8 mouse cellular contexts compared by ENCODE assay signal in genomic region chr1:192711779-192712348, GRCm38 (mm10). TPM values are rescaled to one million over a fixed set of nuclear protein-coding genes. Genes with fewer than 3 reads are reported as not detected.
A peak's percentile ranks its signal among the peaks of the same experiment; 100 is the strongest.
DNase-seq lines count a peak whose midpoint lies in the region; ATAC-seq and TF ChIP-seq lines count a peak whose summit lies in the region.

No protein-coding gene starts in this region.

- peak; percentile 45 for DNase-seq in liver
- DNase-seq in T-cell, adult 2 months (ENCODE audit: low spot score), result peak; percentile 13
- DNase-seq in cerebellum, postnatal 10 days, result peak; percentile 84 to 90
- DNase-seq in limb, embryonic 10.5 days (ENCODE audit: low spot score), result peak; percentile 59

- H3K9ac ChIP-seq in liver, embryonic 12.5 days, result no peak overlapping the region

- 30% methylated on average over 3 of the region's 3 CpGs for WGBS in liver, embryonic 12.5 days (ENCODE audit: insufficient replicate concordance)
- WGBS in limb, embryonic 10.5 days, result 36% methylated on average over 3 of the region's 3 CpGs
- WGBS in olfactory bulb, adult 2 months, result 24% methylated on average over 3 of the region's 3 CpGs

- no peaks in the 10 kb centered on the region for H3K9me3 ChIP-seq in liver, embryonic 12.5 days (replicated peaks)
- H3K9me3 ChIP-seq in limb, embryonic 10.5 days (replicated peaks), result no peaks in the 10 kb centered on the region

- H3K27ac ChIP-seq in liver, embryonic 12.5 days, result no peak overlapping the region
- no peak overlapping the region for H3K27ac ChIP-seq in limb, embryonic 10.5 days
- H3K27ac ChIP-seq in olfactory bulb, adult 2 months (ENCODE audit: insufficient read depth, low read depth, low read length), result no peak overlapping the region

- H3K36me3 ChIP-seq in liver, embryonic 12.5 days, result no peaks in the 10 kb centered on the region
- H3K36me3 ChIP-seq in limb, embryonic 10.5 days, result 0 out of 2 replicates have a peak, but pooled peaks cover 2% of the 10 kb centered on the region

- TF ChIP-seq CTCF in olfactory bulb, adult 2 months (IDR thresholded peaks at IDR 0.05; ENCODE audit: insufficient read depth, low read depth, low read length), result 0 out of 2 replicates have a peak, but pooled peaks have one; percentile 28

- H3K27me3 ChIP-seq in liver, embryonic 12.5 days (replicated peaks), result no peaks in the 10 kb centered on the region
- no peaks in the 10 kb centered on the region for H3K27me3 ChIP-seq in limb, embryonic 10.5 days (ENCODE audit: low read depth, poor library complexity, severe bottlenecking)

- H3K4me2 ChIP-seq in liver, embryonic 12.5 days, result no peak overlapping the region

- no peak for TF ChIP-seq POLR2A in olfactory bulb, adult 2 months (IDR thresholded peaks at IDR 0.05; ENCODE audit: insufficient read depth, low read depth, low read length)

- no peaks in the 10 kb centered on the region for H3K4me1 ChIP-seq in liver, embryonic 12.5 days
- H3K4me1 ChIP-seq in limb, embryonic 10.5 days, result no peaks in the 10 kb centered on the region
- no peaks in the 10 kb centered on the region for H3K4me1 ChIP-seq in olfactory bulb, adult 2 months (ENCODE audit: control insufficient read depth, insufficient read depth, low read length)

- ATAC-seq in liver, embryonic 12.5 days, result no peak
- peak; percentile 32 to 56; a peak in 1 of 4 replicates for ATAC-seq in hematopoietic stem cell, adult 5-6 weeks (replicated peaks in 1 of 2; ENCODE audit: insufficient read depth in 1 of 2, low FRiP score in 2 of 2, low TSS enrichment in 1 of 2, low read depth in 1 of 2, poor library complexity in 2 of 2, severe bottlenecking in 2 of 2)
- no peak for ATAC-seq in erythroblast, adult 5-6 weeks (replicated peaks; ENCODE audit: low FRiP score, poor library complexity, severe bottlenecking)

- no peak overlapping the region for H3K4me3 ChIP-seq in liver, embryonic 12.5 days
- H3K4me3 ChIP-seq in limb, embryonic 10.5 days, result no peak overlapping the region
- no peak overlapping the region for H3K4me3 ChIP-seq in olfactory bulb, adult 2 months (ENCODE audit: insufficient read depth, low read depth, low read length)

RNA-seq across cellular contexts. Expression of gene Hhat, which starts 59.2 kb away (rescaled TPM):
- polyA plus RNA-seq in liver, embryonic 12.5 days (2016; fragmentation: Nextera tagmentation; extraction: Ambion mirVana), result 2.1 TPM in 2 replicates
- total RNA-seq in hematopoietic stem cell, adult 5-6 weeks (2017), result 3.4 and 4.4 TPM in 2 replicates
- 13.2 and 13.7 TPM in 2 replicates for polyA plus RNA-seq in limb, embryonic 10.5 days (2016; fragmentation: Nextera tagmentation; extraction: Ambion mirVana)
- not detected in 2 replicates for polyA plus RNA-seq in olfactory bulb, adult 2 months (2012; ENCODE audit: insufficient read depth, insufficient read length, low replicate concordance, missing spikeins)
- 0.63 TPM in 1 of 2 replicates, not detected in the other for total RNA-seq in erythroblast, adult 5-6 weeks (2015; ENCODE audit: low replicate concordance)
- not detected in 2 replicates for total RNA-seq in erythroblast, adult 5-6 weeks (2017; ENCODE audit: low replicate concordance)

Comparison
In these comparisons a context has a peak if more than half of its experiments do, and no peak if none do; other contexts are left out.
1. DNase-seq: peak in every context shown above with its lines; median percentile 87 in cerebellum, postnatal 10 days; 59 in limb, embryonic 10.5 days; 45 in liver; 13 in T-cell, adult 2 months.
2. ATAC-seq: peak in hematopoietic stem cell, adult 5-6 weeks (2 of 2); none in liver, embryonic 12.5 days (single experiment) and erythroblast, adult 5-6 weeks (single experiment).